Mouse (Mus musculus) gastrocnemius, postnatal 36 days (tissue): ENCODE data around the gene Hrasls5. TPM values are rescaled to one million over a fixed set of nuclear protein-coding genes. Genes with fewer than 3 reads are reported as not detected.

Source experiments
- DNase-seq, 2 experiments: peaks; one replicate each; pipeline ENCODE4 v3.0.0; 2022
- intact Hi-C: fragments of 180-260 bp; cut with DNase I; formaldehyde crosslinking; loops from one replicate; pipeline ENCODE4 v1.15.1; 2025
- total RNA-seq, 2 experiments: library from RNA; stranded (reverse); gene quantifications; 2 replicates each; pipeline ENCODE4 v1.2.3; 2021

The Hrasls5 gene
- total RNA-seq, 2 experiments from 2014 or later, result not detected

DNA sequence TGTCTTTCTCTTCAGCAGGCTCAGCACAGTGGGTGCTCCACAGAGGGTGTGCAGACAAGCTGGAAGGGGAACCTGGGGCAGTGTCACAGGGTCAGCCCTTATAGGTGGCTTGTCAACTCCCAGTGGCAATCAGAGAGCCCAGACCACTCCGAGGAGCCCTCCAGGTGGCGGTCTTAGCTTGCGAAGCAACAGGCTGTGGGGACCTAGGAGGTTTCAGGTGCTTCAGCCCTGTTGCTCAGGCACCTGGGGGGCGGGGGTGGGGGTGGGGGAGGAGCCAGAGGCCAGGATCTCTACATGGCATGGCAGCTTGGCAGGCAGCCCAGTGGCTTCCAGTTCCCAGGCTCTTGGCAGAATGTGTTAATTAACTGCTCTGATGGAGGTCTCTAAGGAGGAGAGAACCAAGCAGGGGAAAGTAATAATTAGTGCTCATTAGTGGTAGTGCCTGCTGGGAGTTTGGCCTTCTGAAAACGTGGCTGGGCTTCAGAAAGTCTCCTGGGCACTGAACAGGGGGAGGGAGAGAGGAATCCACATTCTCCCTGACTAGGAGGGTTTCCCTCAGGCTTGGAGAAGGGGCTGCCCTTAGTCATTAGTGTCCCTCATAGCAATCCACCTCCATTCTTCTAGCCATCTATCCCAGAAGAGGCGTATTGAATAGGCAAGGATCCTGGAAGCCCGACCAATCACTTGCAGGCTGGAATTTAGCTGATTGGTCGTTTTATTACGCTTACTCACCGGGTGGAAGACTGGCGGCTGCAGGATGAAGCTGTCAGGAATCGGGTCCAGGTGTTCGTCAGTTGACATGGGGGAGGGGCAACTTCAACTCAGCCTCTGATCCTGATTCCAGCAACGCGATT lies 6.2 kb upstream of the Hrasls5 start:
- intact Hi-C loops, result no loop called here
- DNase-seq, result no peak

DNA sequence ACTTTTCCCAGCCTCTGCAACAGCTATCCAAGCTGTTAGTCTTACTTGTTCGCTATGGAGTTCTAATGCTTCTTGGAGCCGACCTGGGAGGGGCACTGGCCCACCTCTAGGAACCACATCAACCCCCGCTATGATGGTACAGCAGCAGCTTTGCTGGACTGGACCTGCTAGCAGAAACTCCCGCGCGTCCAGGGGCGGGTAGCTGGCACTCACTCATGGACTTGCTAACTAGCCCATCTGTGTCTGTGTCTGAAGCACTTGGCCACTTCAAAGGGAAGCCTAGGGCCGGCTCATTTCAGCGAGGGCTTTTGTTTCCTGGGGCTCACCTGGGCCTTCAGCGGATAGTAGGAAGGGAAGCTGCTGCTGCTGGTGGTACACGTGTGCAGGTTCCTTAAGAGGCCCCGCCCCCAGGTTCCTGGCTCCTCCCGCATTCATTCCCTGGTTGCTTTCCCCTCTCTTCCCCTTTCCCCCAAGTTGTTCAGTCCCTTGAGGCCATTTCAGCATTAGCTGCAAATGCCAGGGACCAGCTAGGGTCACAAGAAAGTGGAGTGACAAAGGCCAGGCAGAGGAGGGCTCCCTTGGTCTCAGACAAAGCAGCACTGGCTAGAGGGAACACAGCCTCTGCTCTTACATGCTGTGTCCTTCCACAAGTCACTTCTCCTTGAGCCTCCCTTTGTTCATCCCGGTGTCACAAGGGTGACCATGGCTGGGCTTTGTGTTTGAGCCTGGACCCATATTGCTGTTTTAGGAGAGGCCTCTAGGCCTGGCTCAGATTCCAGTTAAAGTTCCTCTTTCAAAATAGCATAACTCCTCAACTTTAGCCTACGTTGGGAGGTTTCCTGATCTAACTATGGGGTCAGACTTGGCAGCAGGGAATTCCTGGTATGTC lies 5.3 kb upstream of the Hrasls5 start, which contains the start of gene Lgals12:
Lgals12 (minus strand) TSS at position 393 of the 889 bp plus-strand sequence.
- intact Hi-C loops, result no loop called here
- DNase-seq, result no peak

- DNase-seq, result no peak
- intact Hi-C loops, result no loop called here
Observed at GRCm38 (mm10) chr19:7607690-7608201, 4.6 kb upstream of the Hrasls5 start.

GRCm38 (mm10) chr19:7613151-7613550 lies 810 bp downstream of the Hrasls5 start:
- intact Hi-C loops, result no loop called here
- no peak for DNase-seq

DNA sequence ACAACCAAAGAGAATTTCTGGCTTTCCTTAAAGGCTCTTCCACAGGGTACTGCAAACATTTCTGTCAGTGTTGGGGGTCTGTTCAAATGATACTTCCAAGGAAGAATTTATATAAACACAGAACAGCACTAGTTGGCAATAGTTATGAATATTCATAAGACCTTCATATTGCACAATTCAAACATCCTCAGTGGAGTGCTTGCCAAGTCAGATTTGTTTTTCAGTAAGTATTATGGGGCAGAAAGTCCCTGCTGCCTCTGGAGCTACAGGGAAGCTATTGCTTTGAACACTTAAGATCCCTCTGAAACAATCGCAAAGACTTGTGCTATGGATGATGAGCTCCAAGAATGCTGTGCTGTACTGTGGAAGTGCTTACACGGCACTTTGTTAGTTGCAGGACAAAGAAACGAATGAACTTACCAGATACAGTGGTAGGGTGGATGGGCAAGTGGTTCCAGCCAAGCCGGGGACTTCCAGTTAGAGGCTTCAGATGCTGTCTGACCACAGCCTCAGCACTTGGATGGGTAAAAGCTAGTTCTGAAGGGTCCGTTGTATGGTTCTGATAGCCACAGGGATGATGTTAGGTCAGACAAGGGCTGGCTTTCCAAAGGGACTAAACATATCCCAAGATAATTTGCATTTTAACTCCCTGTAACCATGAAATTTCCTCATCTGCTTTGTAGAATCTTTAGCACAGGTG lies 4.0 kb downstream of the Hrasls5 start:
- intact Hi-C loops, result loop anchor here (2.0 kb wide), 1 partner anchor 88 kb away; no protein-coding TSS in a partner anchor
- DNase-seq, result no peak

- intact Hi-C loops, result loop anchor here (2.0 kb wide), 1 partner anchor 88 kb away; no protein-coding TSS in a partner anchor
- DNase-seq, result no peak
Observed at GRCm38 (mm10) chr19:7617085-7617484, 4.7 kb downstream of the Hrasls5 start.

GRCm38 (mm10) chr19:7617696-7618095 lies 5.4 kb downstream of the Hrasls5 start:
- intact Hi-C loops, result loop anchor here (2.0 kb wide), 1 partner anchor 89 kb away; no protein-coding TSS in a partner anchor

DNA sequence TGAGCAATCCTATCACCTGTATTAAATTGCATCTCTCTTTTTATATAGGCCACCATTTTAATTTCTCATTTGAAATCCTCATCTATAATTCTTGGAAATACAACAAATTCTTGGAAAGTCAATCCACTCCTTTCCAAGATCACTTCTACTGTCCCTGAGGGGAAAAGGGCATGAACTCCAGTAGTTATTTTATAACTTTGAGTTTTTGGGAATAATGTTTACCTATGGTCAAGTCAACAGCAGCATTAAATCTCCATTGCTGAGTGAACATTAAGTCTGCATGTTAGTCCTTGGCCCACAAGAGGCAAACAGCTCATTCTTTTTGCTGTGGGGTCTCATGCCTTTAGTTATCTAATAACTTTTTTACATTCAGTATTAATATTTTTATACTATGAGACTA lies 20.7 kb downstream of the Hrasls5 start:
- no peak for DNase-seq
- intact Hi-C loops, result no loop called here

More at GRCm38 (mm10) chr19:7617696-7618095, 5.4 kb downstream of the Hrasls5 start:
- DNase-seq, result no peak

- no peak for DNase-seq
- intact Hi-C loops, result no loop called here
Observed at GRCm38 (mm10) chr19:7633786-7634185, 21.4 kb downstream of the Hrasls5 start.

GRCm38 (mm10) chr19:7648913-7649666 lies 36.7 kb downstream of the Hrasls5 start:
- no peak for DNase-seq
- intact Hi-C loops, result no loop called here

- intact Hi-C loops, result no loop called here
- DNase-seq, result no peak
Observed at GRCm38 (mm10) chr19:7672033-7672432, 59.7 kb downstream of the Hrasls5 start.

GRCm38 (mm10) chr19:7687988-7688387 lies 75.6 kb downstream of the Hrasls5 start:
- intact Hi-C loops, result no loop called here
- DNase-seq, result no peak

Other genes with a start within 250 kb of the Hrasls5 start
- gene Spindoc, start 229.5 kb upstream of the Hrasls5 start, total RNA-seq, result 1 to 10 TPM; 7.0 to 7.1 TPM
- gene 2700081O15Rik, start 194.9 kb upstream of the Hrasls5 start, total RNA-seq, result 1 to 10 TPM; 5.7 to 6.2 TPM
- 10 to 100 TPM; 26.5 to 27.6 TPM for gene Rtn3, start 129.3 kb upstream of the Hrasls5 start, total RNA-seq
- 1 to 10 TPM; 7.3 to 8.7 TPM for gene Atl3, start 118.5 kb upstream of the Hrasls5 start, total RNA-seq
- 100 to 1,000 TPM in 1 of 2 experiments, 10 to 100 TPM in 1; 99.9 to 107 TPM for gene Pla2g16, start 55.1 kb upstream of the Hrasls5 start, total RNA-seq
- gene Lgals12, start 5.3 kb upstream of the Hrasls5 start, total RNA-seq, result under 1 TPM; 0.48 to 0.79 TPM
- gene Slc22a19, start 98.8 kb downstream of the Hrasls5 start, total RNA-seq, result not detected
- not detected for gene Slc22a26, start 190.1 kb downstream of the Hrasls5 start, total RNA-seq